Mouse (Mus musculus): ENCODE data around the gene Gm43951.

DNA sequence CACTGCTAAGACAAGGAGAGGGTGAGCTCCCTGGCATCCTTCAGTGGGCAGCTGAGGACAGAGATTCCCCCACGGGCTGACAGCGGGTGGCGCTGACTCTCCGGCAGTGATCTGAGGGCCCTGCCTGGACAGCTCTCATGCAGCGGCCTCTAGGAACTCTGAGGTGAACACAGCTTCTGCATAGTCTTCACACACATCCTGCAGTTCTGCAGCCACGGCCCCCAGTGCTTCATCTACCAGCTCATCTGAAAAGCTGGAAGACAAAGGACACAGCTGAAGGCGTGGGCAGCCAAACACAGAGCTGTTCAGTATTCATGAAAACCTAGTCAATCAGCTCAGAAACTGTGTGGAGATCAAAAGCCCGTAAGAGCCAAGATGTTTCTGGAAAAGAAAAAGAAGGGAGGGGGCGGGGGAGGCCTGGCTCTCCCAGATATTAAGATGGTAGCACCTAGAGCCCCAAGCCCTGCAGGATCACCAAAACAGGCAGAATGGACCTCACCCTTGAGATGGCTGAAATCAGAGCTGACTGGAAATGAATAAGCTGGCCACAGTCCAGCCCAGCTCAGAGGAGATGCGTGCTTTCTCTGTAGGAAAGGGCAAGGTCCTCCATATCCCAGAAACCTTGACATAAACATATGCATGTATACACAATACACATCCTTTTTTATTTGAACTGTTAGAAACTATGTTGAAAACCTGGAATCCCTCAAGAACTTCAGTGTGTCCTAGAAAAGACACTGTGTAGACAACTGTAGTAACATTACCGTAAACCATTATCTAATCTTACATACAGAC, 51.3 kb downstream of the Gm43951 start:
- TF ChIP-seq CTCF (IDR thresholded peaks at IDR 0.05; ENCODE audit: extremely low read depth, insufficient read depth, insufficient read length, insufficient replicate concordance) (no peak), POLR2A (IDR thresholded peaks at IDR 0.05; ENCODE audit: low read depth, low read length) (no peak)
